Mouse (Mus musculus): ENCODE measurements around the gene Nphp4.

Gene Nphp4

DNA sequence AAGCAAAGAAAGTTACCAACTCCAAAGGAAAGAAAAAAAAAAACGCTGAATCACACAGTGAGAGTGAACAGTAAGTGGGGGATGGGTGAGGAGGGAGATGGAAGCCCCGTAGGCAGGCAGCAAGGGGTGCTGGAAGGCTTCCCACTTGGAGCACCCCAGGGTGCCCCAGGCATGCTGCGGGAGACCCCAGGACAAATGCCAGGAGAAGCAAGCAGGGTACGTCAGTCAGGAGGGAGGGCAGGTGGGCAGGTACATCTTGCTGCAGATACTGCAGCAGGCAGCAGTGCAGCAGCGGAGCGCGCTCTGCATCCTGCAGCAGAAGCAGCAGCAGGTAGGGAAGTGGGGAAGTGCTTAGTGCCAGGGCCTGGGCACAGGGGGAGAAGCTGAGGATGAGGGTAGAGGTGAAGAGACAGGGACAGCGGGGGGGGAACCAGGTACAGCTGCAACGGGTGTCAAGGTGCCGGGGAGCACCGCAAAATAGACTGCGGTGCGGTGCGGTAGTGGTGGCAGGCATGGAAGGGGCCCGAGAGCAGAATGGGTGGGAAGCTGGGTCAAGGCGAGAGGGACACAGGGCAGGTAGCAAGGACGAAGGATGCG is at the start of gene Nphp4:
Gene Nphp4, plus strand, starts transcription at position 280 of the 597 bp plus-strand sequence.
- DNase-seq (ENCODE audit: low read depth, low spot score): peak; percentile 6

DNA sequence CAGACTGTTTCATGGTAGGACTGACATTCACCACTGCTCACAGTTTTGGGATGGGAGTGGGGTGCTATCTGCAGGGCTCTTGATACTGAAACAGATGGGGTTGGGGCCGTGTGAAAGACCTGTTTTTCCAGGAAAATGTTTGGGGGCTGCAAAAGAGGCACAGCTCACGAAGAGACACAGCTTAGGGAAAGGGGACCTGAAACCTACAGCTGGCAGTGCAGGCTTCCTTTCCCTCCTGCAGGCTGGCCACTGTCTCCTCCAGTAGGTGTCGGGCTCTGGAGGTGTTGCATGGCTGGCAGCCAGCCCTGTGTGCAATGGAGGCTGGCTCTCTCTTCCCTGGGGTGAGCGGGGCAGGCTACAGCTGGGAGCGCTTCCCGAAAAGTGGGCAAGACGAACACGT is 48.2 kb upstream of the Nphp4 start:
- DNase-seq (ENCODE audit: low read depth, low spot score): no peak

DNA sequence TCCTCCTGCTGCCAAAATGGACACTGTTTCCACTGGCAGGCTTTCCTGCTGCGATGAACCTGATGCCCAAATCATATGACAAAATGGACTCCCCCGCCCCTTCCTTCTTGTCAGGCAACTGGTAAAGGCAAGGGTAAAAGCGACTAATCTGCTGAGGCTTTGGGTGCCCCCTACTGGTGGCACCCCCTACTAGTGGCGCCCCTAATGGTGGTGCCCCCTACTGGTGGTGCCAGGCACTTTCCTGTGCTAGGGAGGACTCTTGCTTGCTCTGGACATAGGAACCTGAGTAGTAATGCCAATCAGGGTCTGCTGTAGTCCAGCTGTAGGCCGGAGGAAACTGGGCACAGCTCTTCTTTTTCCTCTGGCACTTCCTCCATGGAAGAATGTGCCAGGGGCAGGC is 44.2 kb upstream of the Nphp4 start:
- DNase-seq (ENCODE audit: low read depth, low spot score): peak; percentile 70

DNA sequence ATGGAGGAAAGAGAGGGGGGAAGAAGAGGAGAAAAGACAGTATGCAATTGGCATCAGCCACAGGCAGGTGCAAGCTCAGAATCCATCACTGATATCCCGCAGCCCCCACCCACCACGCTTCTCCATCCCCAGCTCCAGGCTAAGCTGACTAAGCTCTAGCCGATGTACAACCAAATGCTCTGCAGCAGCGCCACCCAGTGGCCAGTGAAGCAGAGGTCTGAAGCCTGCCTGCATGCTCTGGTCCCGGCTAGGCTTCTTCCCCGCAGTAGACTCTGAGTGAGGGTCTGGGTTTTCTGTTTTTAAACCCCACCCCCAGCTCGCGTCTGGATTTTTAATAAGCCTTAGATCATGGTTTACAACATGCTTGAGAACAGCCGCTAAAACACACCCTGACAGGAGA is 41.7 kb upstream of the Nphp4 start:
- peak; percentile 93 for DNase-seq (ENCODE audit: low read depth, low spot score)

DNA sequence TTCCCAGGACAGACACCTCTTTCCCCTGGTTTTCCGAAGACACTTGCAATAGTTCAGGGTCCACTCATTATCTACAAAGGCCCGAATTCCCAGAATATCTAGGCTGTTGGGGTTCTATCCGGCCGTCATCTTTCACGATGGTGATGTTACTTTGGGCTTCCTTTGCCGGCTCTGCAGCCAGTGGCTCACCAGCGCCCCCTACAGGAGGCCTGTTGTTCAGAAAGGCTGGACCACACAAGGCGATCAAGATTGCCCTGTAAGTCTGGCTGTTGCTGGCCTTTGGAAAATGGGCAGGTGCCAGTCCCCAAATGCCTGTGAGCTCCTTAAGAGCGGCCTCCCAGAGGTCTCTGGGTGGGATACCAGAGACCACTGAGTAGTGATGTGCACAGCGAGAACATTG is 41.3 kb upstream of the Nphp4 start:
- peak; percentile 71 for DNase-seq (ENCODE audit: low read depth, low spot score)

DNA sequence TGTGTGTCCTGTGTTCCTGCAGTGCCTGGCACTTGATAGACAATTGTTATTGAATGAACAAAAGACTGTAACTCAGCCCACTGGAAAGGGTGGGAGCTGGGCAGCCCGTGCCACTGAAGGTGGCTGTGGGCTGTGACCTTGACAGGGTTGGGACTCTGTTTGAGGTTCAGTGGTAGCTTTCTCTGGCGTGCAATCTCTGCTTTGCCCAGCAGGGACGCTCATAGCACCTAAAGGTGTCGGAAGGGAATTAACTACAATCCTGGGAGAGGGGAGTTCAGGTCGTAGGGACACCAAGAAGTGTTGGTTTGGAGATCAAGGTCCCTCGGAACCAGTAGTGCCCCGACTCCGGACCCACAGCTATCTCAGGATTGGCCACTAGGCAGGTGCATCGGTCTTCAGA is 35.6 kb upstream of the Nphp4 start:
- peak; percentile 20 for DNase-seq (ENCODE audit: low read depth, low spot score)

DNA sequence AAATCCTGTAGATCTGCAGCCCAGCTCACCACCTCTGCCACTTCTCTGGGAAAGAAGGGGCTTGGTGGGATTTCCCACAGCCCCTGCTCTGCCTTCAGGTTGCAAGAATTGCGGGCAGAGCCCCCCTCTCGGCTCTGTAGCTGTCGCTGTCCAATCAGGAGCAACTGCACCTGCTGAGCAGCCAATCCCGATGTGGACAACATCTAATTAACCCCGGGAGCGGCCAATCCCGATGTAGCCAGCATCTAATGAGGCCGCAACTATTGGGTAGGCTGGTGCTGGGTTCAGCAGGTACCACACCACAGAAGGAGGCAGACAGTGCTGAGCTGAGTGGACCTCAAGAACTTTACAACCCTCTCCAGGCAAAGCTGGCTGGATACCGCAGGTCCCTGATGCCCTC is 35.0 kb upstream of the Nphp4 start:
- DNase-seq (ENCODE audit: low read depth, low spot score): no peak

DNA sequence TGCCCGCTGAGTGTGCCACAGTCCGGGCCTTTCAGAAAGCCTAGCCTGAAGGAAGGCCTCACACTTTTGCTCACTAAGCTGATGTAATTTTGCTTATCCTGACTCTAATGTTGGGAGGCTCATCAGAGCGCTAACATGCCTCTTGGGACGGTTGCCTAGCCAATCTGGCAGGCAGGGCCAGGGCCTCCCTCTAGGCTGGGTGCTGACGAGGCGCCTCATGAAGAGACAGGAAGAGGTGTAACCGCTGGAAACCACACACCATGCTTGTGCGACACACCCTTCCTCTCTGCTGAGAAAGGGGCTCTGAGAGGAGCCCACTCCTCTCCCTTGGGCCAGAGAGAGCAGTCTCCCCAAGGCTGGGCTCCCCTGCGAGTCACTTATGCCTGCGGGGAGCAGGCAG is 30.3 kb upstream of the Nphp4 start:
- DNase-seq (ENCODE audit: low read depth, low spot score): peak; percentile 45

DNA sequence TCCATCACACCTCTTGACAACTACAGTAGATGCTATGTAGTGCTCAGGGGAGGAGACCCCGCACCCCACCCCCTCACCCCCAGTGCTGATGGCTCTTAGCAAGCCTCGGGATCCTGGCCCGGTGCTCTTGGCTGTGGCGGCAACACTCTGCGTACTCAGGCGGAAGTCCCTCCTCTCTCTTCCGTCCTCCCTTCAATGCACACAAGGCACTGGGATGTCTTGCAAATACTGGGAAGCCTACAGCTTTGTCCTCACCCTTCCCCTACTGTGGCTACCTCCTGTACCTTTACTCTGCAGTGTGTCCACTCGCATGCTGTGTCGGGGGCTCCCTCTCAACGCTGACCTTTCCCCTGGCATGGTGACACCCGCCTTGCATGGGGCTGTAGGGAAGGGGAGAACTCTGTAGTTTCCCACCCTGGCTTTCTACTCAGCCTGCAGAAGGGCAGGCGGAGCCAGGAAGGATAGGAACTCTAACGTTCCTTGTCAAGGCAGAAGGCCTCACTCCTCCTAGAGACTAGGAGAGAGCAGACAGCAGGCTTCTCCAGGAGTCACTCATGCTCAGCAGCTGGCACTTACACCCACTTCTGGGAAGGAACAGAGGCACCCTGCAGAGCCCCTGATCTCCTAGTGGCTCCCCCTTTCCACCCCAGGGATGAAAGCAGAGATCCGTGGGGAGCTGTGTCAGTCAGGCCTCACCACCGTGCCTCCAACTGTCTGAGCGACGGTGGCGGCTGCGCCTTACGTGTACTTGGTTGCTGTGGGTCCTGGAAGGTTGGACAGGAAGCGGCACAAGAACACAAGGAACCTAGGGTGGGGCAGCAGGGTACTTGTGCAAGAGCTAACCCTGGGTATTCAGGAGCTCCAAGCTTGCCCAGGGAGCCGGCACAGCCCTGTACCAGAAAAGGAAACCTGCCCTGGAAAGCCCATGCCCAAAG is 28.5 kb upstream of the Nphp4 start:
- DNase-seq (ENCODE audit: low read depth, low spot score): no peak

DNA sequence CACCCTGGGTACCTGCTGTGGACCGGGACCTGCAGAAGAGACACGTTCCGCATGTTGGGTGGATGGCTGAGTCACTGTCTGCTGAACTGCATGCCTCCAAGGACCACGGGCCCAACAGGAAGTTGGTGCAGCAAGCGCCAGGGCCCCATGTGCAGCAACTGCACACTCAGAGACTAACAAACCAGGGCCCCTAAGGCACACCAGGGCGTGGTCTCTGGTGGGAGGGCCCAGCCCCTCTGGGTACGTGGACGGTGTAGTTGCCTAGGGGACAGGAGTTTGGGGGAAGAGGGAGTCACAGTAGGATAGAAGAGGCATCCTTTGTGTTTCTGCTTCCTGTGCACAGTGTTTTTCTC is 27.9 kb upstream of the Nphp4 start:
- DNase-seq (ENCODE audit: low read depth, low spot score): peak; percentile 43

DNA sequence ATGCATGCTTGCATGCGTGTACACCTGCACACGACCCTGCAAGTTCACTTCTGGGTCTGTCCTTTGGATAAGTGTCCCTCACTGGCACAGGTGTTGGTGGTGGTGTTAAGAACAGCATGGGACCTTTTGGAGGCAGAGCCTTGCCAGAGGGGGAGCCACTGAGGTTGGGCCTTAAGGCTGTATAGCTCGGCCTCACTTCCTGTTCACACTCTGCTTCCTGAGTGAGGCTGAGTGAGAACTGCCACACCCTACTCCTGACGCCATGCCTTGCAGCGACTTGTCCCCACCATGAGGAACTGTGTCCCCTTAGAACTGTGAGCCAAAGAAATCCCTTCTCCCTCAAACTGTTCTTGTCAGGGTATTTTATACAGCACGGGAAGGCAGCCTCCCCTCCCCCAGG is 25.1 kb upstream of the Nphp4 start:
- no peak for DNase-seq (ENCODE audit: low read depth, low spot score)

DNA sequence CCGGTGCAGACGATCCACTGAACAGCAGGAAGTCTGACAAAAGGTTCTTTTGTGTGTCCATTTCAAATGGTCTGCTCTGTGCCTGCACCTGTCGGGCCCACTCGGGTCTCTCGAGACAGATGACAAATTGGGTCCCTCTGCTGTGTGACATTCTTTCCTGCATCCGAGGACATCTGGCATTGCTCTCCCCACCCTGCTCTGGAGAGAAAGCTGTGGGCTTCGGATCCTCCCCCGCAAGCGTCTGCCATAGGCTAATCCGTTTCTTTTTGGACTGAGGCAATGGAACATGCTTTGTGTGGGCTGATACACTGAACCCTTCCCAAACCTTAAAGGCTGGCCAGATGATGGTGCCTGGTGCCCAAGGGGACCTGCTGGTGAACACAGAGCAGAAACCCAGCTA is 23.4 kb upstream of the Nphp4 start:
- no peak for DNase-seq (ENCODE audit: low read depth, low spot score)

DNA sequence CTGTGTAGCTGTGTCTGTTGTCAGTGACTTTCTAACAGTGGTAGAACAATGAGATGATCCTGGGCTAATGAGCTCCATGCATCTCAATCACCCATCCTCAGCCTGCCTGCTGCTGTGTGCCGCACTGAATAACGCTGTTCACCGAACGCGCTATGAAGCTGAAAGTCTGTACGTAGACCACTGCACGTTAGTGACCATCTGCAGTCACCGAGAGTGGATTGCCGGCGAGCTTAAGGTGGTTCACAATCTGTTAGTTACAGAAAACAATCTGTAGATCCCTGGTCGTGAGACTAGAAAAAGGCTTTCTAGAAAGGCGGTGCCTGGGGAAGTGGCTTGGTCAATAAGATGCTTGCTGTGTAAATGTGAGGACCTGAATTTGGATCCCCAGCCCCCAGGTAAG is 22.4 kb upstream of the Nphp4 start:
- no peak for DNase-seq (ENCODE audit: low read depth, low spot score)

DNA sequence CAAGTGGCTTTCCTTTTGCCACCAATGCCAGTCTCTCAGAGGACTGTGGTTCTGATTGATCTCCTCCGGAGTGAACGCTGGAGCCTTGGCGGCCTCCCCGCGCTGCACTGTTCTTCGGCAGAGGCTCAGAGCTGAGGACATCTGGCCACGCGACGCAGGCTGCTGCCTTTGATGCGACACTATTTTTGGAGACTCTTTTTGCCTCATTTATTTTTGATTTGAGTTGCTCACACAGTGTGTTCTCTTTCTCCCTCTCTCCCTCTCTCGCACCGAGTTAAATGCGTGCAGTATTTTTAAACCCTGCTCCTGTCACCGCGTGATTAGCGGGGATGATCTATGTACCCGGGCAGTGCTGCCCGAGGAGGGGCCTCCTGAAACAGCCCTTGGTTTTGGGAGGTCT is 19.9 kb upstream of the Nphp4 start:
- no peak for DNase-seq (ENCODE audit: low read depth, low spot score)

DNA sequence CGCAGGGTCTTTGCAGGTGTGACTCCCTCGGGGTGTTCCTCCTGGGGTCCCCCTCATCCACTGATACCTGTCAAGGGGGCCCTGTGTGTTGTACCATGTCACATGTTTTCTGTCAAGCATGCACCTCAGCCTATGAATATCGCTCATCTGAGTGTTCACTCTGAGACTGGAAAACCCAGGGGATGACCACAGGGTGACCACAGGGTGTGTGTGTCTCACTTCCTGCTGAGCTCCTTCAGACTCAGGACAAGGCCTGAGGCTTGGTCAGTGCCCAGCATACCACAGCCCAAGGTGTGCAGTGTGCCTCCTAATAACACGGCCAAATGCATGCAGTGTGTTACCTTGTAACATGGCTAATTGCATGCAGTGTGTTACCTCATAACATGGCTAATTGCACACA is 18.8 kb upstream of the Nphp4 start:
- DNase-seq (ENCODE audit: low read depth, low spot score): no peak

DNA sequence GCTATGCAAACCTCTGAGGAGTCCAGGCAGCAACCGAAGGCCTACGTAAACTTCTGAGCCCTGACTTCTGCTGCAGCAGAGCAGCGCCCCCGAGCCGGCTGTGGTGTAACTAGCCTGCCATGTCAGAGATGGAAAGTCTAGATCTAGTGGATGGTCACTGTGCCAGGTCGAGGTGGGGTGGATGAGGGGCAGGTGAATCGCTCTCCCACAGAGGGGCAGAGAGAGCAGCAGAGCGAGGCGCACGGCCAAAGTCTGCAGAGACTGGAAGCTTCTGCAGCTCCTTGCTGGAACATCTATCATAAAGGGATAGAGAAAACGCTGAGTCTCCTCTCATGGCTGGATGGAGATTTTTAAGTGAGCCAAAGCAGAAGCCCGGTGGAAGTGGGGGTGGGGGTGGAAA is 14.0 kb upstream of the Nphp4 start:
- DNase-seq (ENCODE audit: low read depth, low spot score): no peak

DNA sequence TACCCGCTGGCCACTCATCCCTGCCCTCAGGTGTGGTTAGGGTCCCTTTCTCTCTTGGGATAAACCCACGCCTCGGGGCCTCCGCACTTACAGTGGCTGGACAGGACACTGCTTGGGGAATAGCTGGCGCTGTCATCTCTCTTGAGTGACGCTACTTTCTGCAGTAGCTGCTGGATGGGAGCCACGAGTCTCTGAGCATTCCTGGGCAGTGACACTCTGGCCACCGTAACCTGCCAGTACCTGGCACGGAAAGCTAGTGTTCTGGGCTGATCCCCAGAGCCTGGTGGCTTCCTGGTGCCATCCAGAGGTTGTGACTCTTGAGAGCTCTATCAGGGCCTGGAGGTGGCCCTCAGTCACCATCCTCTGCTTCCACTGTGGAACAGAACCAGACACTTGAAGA is 13.4 kb upstream of the Nphp4 start:
- DNase-seq (ENCODE audit: low read depth, low spot score): no peak

DNA sequence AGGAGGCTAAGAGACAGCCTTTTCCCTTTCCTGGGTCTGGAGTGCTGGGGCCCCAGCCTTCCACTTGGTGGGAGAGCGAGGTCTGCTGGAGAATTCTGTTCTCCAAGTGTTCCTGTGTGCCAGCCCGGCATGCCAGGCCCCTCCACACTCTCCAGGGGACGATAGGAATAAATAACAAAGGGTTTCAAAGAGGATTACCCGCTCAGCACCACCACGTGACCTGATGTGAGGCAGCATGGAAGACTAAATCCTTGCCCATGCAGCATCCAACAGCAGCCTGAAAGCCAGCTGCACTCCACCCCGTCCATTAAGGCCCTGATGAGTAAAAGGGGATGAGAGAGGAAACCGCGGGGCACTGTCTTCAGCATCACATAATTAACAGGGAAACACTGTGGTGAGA is 11.4 kb upstream of the Nphp4 start:
- no peak for DNase-seq (ENCODE audit: low read depth, low spot score)

DNA sequence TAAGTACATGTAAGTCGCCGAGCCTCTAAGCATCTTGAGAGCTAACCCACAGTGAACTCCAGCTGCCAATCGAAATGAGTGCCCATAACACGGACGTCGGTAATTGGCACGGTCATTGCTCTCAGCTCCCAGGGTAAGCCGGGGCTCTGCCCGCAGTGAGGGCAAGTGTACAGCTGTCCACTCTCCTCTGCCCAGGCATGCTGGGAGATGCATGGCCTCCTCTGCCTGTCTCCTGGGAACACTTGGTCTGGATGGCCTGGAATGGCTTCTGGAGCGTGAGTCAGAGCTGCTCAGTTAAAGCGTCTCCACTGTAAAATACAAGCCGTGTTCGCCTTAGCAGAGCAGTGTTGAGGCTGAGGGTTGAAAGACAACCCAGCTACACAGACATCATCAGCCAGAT is 9.9 kb upstream of the Nphp4 start:
- no peak for DNase-seq (ENCODE audit: low read depth, low spot score)

DNA sequence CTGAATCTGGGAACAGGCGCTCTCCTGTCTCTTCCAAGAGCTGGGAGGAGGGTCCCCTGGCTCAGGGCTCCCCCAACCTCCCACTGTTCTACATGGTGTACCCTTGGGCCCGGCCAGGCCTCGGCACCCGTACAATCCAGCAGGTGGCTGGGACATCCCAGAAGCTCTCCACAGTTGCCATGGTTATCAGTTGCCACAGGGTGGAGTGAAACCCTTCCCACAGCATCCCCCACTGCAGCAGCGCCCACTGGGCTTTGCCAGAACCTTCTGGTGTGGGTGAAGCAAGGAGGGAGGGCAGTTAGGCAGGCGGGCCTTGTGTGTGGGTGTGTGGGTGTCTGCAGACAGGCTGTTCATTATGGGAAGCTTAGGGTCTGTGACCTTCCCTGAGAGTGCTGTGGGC is 8.6 kb upstream of the Nphp4 start:
- DNase-seq (ENCODE audit: low read depth, low spot score): no peak

DNA sequence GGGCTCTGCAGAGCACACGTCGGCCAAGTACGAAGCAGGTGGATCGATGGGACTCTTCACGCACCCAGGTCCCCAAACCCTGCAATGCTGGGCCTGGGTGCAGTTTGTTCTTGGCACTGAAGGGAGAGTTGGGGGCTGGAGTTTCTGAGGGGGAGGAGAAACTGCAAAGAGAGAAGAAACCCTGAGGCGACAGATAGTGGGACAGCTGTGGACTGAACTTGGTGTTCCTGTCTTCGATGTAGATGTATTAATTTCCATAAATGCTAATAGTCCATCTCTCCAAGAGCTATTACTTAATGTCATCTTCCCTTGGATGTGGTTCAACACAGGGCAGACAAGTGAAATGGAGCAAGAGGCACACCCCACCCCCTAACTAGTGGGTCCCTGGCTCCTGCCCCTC is 565 bp upstream of the Nphp4 start:
- no peak for DNase-seq (ENCODE audit: low read depth, low spot score)

DNA sequence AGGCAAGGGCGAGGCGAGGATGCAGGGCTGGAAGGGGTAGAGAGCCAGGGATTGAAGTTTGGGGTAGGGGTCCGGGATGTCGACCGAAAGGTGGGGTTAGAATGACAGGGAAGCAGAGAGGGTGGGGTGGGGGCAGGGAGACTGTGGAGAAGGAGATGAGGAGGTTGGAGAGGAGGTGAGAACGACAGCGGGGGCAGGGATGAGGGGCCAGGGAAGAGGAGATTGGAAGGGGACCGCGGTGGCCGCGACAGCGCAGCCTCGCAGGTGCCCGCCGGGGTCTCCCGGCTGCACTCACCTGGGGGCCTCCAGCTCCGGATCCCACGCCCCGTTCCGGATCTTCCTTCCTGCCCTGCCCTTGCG is 580 bp downstream of the Nphp4 start:
- DNase-seq (ENCODE audit: low read depth, low spot score): no peak

DNA sequence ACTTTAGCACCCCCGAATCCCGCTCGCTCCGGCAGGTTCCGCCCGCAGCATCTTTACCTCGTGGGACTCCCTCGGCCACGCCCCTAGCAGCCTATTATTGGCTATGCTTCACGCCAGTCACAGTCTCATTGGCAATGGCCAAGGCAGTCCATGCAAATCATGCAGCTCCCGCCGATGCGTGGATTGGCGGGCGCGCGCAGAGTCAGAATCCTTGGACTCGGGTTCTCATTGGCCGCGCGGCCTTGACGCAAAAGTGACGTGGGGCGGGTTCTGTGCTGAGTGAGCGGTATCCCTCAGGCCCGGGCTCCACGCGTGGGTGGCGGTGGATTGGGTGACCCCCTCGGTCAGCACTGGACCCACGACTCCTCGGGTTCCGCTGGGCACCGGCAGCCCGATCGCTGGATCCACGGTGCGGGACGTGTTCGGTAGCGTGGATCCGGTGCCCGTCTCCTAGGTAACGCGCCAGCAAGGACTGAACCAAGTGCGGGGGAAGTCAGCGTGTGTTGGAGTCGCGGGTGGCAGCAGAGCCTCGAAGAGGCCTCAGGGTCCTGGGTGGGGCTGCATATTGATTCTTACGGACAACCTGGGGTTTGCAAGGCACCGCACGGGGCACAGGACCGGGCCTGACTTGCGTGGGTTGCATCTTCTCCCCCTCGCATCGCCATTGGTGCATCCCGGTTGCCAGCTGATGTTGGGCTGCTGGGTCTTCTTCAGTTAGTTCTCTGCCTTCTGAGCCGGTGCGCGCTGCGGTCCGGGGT is 1.1 kb downstream of the Nphp4 start, which contains the start of gene Kcnab2:
Gene Kcnab2, minus strand, starts transcription at position 406 of the 758 bp plus-strand sequence.
- DNase-seq (ENCODE audit: low read depth, low spot score): peak; percentile 98

Data from 3T3-L1 (cell line).